Mouse (Mus musculus): ENCODE results near the gene Dact1. TPM values are rescaled to one million over a fixed set of nuclear protein-coding genes. Genes with fewer than 3 reads are reported as not detected.

The Dact1 gene
- polyA plus RNA-seq, 1 experiment from 2014 or later, result 38.2 TPM

- H3K4me3 ChIP-seq, result no peak overlapping the region
- no peak overlapping the region for H3K9ac ChIP-seq
- no peaks in the 10 kb centered on the region for H3K9me3 ChIP-seq
- ATAC-seq (ENCODE audit: low FRiP score), result no peak
- H3K4me1 ChIP-seq (replicated peaks), result peaks cover 18% of the 10 kb centered on the region
- WGBS, result 82% methylated on average over 7 of the region's 7 CpGs
- H3K4me2 ChIP-seq, result no peak overlapping the region
- H3K27ac ChIP-seq, result no peak overlapping the region
- H3K27me3 ChIP-seq, result no peaks in the 10 kb centered on the region
- no peaks in the 10 kb centered on the region for H3K36me3 ChIP-seq
Observed at GRCm38 (mm10) chr12:71345471-71345870, 35.8 kb downstream of the Dact1 start.

DNA sequence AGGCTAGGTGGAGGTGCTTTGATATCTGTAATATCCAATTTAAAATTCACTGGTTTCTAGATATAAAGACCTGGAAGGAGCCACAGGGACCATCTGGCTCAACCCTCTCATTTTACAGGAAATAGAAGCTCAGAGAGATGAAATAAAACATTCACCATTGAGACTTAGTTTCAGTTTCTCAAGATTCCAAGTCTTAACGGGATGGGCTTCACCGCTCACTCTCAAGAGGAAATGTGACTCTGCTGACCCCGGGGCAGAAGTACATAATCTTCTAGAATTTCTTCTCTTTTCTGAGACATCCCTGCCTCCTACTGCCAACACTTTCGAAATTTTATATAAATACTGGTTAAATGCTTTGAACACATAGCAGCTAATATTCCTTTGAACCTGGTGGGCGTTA is 36.4 kb downstream of the Dact1 start:
- ATAC-seq (ENCODE audit: low FRiP score), result no peak
- H3K4me3 ChIP-seq, result no peak overlapping the region
- H3K4me2 ChIP-seq, result no peak overlapping the region
- peaks cover 18% of the 10 kb centered on the region for H3K4me1 ChIP-seq (replicated peaks)
- H3K36me3 ChIP-seq, result no peaks in the 10 kb centered on the region
- H3K27ac ChIP-seq, result no peak overlapping the region
- WGBS, result 69% methylated on average over 5 of the region's 5 CpGs
- no peaks in the 10 kb centered on the region for H3K9me3 ChIP-seq
- no peaks in the 10 kb centered on the region for H3K27me3 ChIP-seq
- no peak overlapping the region for H3K9ac ChIP-seq

- Histone ChIP-seq H3K9ac (no peak overlapping the region), H3K4me3 (no peak overlapping the region), H3K4me2 (no peak overlapping the region), H3K27ac (no peak overlapping the region), H3K4me1 (replicated peaks) (peaks cover 15% of the 10 kb centered on the region), H3K27me3 (no peaks in the 10 kb centered on the region), H3K36me3 (no peaks in the 10 kb centered on the region), H3K9me3 (no peaks in the 10 kb centered on the region)
- no peak for ATAC-seq (ENCODE audit: low FRiP score)
- 48% methylated on average over 8 of the region's 8 CpGs for WGBS
Observed at GRCm38 (mm10) chr12:71348401-71348896, 38.8 kb downstream of the Dact1 start.

- peak; percentile 52; the same call in 1 of the 2 replicates for ATAC-seq (ENCODE audit: low FRiP score)
- H3K27me3 ChIP-seq, result no peaks in the 10 kb centered on the region
- H3K4me3 ChIP-seq, result no peak overlapping the region
- H3K4me2 ChIP-seq, result no peak overlapping the region
- H3K4me1 ChIP-seq (replicated peaks), result peaks cover 15% of the 10 kb centered on the region
- H3K9me3 ChIP-seq, result no peaks in the 10 kb centered on the region
- WGBS, result 16% methylated on average over 2 of the region's 2 CpGs
- H3K9ac ChIP-seq, result no peak overlapping the region
- no peaks in the 10 kb centered on the region for H3K36me3 ChIP-seq
- no peak overlapping the region for H3K27ac ChIP-seq
Observed at GRCm38 (mm10) chr12:71350077-71350476, 40.4 kb downstream of the Dact1 start.

GRCm38 (mm10) chr12:71354656-71355055 is 45.0 kb downstream of the Dact1 start:
- no peaks in the 10 kb centered on the region for H3K36me3 ChIP-seq
- H3K4me3 ChIP-seq, result no peak overlapping the region
- no peaks in the 10 kb centered on the region for H3K27me3 ChIP-seq
- H3K9ac ChIP-seq, result no peak overlapping the region
- no peak overlapping the region for H3K27ac ChIP-seq
- ATAC-seq (ENCODE audit: low FRiP score), result no peak
- 45% methylated on average over 10 of the region's 10 CpGs for WGBS
- H3K4me2 ChIP-seq, result no peak overlapping the region
- peaks cover 6% of the 10 kb centered on the region for H3K4me1 ChIP-seq (replicated peaks)
- H3K9me3 ChIP-seq, result no peaks in the 10 kb centered on the region

- no peak for ATAC-seq (ENCODE audit: low FRiP score)
- Histone ChIP-seq H3K9ac (no peak overlapping the region), H3K4me3 (no peak overlapping the region), H3K4me1 (replicated peaks) (peaks cover 2% of the 10 kb centered on the region), H3K36me3 (no peaks in the 10 kb centered on the region), H3K4me2 (no peak overlapping the region), H3K27me3 (no peaks in the 10 kb centered on the region), H3K9me3 (no peaks in the 10 kb centered on the region), H3K27ac (no peak overlapping the region)
- WGBS, result 57% methylated on average over 3 of the region's 3 CpGs
Observed at GRCm38 (mm10) chr12:71355092-71355491, 45.4 kb downstream of the Dact1 start.

DNA sequence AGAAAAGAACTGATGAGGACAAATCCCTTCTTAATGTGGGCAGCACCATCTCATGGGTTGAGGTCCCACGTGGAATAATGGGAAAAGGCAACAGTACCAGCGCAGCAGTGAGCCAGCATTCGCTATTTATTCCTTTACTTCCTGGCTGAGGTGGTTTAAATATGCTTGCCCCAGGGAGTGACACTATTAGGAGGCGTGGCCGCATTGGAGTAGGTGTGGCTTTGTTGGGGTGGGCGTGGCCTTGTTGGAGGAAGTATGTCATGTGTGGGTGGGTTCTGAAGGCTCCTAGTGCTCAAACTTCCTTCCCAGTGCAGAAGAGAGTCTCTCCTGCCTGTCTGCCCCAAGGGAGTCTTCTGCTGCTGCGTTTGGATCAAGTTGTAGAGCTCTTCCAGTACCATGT is 51.9 kb downstream of the Dact1 start:
- H3K27me3 ChIP-seq, result no peaks in the 10 kb centered on the region
- no peak overlapping the region for H3K27ac ChIP-seq
- H3K36me3 ChIP-seq, result no peaks in the 10 kb centered on the region
- peaks cover 22% of the 10 kb centered on the region for H3K4me1 ChIP-seq (replicated peaks)
- no peaks in the 10 kb centered on the region for H3K9me3 ChIP-seq
- 93% methylated on average over 7 of the region's 7 CpGs for WGBS
- no peak overlapping the region for H3K4me2 ChIP-seq
- no peak overlapping the region for H3K9ac ChIP-seq
- ATAC-seq (ENCODE audit: low FRiP score), result no peak
- H3K4me3 ChIP-seq, result no peak overlapping the region

- peaks cover 22% of the 10 kb centered on the region for H3K4me1 ChIP-seq (replicated peaks)
- no peak overlapping the region for H3K4me2 ChIP-seq
- 51% methylated on average over 8 of the region's 8 CpGs for WGBS
- H3K27ac ChIP-seq, result no peak overlapping the region
- H3K36me3 ChIP-seq, result no peaks in the 10 kb centered on the region
- H3K9me3 ChIP-seq, result no peaks in the 10 kb centered on the region
- no peak overlapping the region for H3K4me3 ChIP-seq
- H3K27me3 ChIP-seq, result no peaks in the 10 kb centered on the region
- H3K9ac ChIP-seq, result no peak overlapping the region
- no peak for ATAC-seq (ENCODE audit: low FRiP score)
Observed at GRCm38 (mm10) chr12:71362425-71362824, 52.7 kb downstream of the Dact1 start.

GRCm38 (mm10) chr12:71364106-71364505 is 54.4 kb downstream of the Dact1 start:
- ATAC-seq (ENCODE audit: low FRiP score), result no peak
- Histone ChIP-seq H3K9ac (no peak overlapping the region), H3K9me3 (no peaks in the 10 kb centered on the region), H3K36me3 (no peaks in the 10 kb centered on the region), H3K4me2 (no peak overlapping the region), H3K4me1 (replicated peaks) (peaks cover 22% of the 10 kb centered on the region), H3K4me3 (no peak overlapping the region), H3K27ac (no peak overlapping the region), H3K27me3 (no peaks in the 10 kb centered on the region)
- 56% methylated on average over 7 of the region's 7 CpGs for WGBS

DNA sequence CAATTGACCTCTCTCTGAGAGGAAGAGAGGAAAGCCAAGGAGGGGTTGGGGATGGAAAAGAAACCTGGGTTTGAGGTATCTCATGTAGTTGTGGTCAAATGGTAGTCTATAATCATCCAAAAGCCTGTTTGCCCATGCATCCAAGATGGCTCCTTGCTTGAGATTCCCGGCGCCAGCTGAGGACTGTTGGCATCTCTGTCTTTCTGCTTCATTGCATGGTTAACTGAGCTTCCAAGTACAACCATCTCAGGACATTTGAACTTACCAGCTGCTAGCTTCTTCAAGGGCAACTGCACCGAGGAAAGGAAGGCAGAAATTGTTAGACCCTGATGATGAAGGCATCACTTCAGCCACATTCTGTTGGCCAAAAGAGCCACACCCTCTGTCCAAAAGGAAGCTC is 54.8 kb downstream of the Dact1 start:
- Histone ChIP-seq H3K36me3 (no peaks in the 10 kb centered on the region), H3K27me3 (no peaks in the 10 kb centered on the region), H3K4me3 (no peak overlapping the region), H3K9me3 (no peaks in the 10 kb centered on the region), H3K27ac (no peak overlapping the region), H3K4me1 (replicated peaks) (peaks cover 22% of the 10 kb centered on the region), H3K9ac (no peak overlapping the region), H3K4me2 (no peak overlapping the region)
- WGBS, result 88% methylated on average over 3 of the region's 3 CpGs
- ATAC-seq (ENCODE audit: low FRiP score), result no peak

DNA sequence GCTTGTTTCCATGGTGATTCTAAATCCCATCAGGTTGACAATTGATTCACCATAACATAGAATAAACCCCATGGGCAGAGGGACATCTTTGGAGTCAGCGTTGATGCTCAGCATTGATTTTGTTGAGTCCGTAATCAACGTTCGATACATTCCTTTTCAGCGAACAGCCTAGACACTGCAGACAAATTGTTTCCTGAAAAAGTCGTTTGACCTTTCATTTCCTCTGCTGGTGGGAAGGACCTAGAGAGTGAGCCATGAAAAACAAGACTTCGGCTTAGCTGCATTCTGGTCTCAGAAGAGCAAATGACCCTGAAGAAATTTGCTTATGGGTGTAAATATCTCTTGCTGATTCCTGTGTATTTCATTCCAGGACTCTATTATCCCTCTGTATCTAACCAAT is 55.5 kb downstream of the Dact1 start:
- 57% methylated on average over 7 of the region's 7 CpGs for WGBS
- Histone ChIP-seq H3K36me3 (no peaks in the 10 kb centered on the region), H3K4me1 (replicated peaks) (peaks cover 22% of the 10 kb centered on the region), H3K9me3 (no peaks in the 10 kb centered on the region), H3K9ac (no peak overlapping the region), H3K27ac (no peak overlapping the region), H3K27me3 (no peaks in the 10 kb centered on the region), H3K4me2 (no peak overlapping the region), H3K4me3 (no peak overlapping the region)
- no peak for ATAC-seq (ENCODE audit: low FRiP score)

DNA sequence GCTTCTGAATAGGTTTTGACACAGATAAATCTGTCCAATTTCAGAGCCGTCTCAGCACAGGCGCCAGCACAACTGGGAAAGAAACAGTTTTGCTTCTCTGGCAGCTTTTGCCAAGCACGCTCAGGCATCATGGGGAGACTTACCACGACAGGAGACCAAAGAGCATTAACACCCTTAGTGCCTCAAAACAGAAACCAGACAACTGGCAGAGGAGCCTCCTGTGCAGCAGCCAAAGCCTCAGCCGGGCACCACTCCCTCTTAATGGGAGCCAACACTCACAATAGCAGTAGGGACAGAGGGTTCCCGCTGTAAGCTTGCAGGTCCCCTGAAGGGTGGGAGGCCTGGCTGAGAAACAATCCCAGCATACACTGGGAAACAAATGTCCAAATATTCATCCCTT is 56.5 kb downstream of the Dact1 start:
- Histone ChIP-seq H3K27ac (peak overlapping the region; percentile 50), H3K4me1 (replicated peaks) (peaks cover 16% of the 10 kb centered on the region; the same call in 1 of the 2 replicates), H3K27me3 (no peaks in the 10 kb centered on the region), H3K9me3 (no peaks in the 10 kb centered on the region), H3K9ac (no peak overlapping the region), H3K4me3 (no peak overlapping the region), H3K4me2 (no peak overlapping the region), H3K36me3 (no peaks in the 10 kb centered on the region)
- ATAC-seq (ENCODE audit: low FRiP score), result no peak
- WGBS, result 36% methylated on average over 6 of the region's 6 CpGs

GRCm38 (mm10) chr12:71368631-71369030 is 58.9 kb downstream of the Dact1 start:
- H3K4me2 ChIP-seq, result no peak overlapping the region
- no peak overlapping the region for H3K27ac ChIP-seq
- 80% methylated on average over 5 of the region's 5 CpGs for WGBS
- peaks cover 33% of the 10 kb centered on the region for H3K4me1 ChIP-seq (replicated peaks)
- H3K36me3 ChIP-seq, result no peaks in the 10 kb centered on the region
- H3K9ac ChIP-seq, result no peak overlapping the region
- H3K9me3 ChIP-seq, result no peaks in the 10 kb centered on the region
- H3K4me3 ChIP-seq, result no peak overlapping the region
- no peak for ATAC-seq (ENCODE audit: low FRiP score)
- no peaks in the 10 kb centered on the region for H3K27me3 ChIP-seq

All from hindbrain, embryonic 13.5 days (tissue).